Mouse (Mus musculus): Measurements from ENCODE around the gene Mta3.
A peak's percentile ranks its signal among the peaks of the same experiment; 100 is the strongest.

Gene Mta3

GRCm38 (mm10) chr17:83808476-83809098, 102.6 kb downstream of the Mta3 start:
- no peak for DNase-seq (ENCODE audit: low read depth, low spot score)

GRCm38 (mm10) chr17:83809197-83809829, 103.3 kb downstream of the Mta3 start:
- DNase-seq (ENCODE audit: low read depth, low spot score), result no peak

DNA sequence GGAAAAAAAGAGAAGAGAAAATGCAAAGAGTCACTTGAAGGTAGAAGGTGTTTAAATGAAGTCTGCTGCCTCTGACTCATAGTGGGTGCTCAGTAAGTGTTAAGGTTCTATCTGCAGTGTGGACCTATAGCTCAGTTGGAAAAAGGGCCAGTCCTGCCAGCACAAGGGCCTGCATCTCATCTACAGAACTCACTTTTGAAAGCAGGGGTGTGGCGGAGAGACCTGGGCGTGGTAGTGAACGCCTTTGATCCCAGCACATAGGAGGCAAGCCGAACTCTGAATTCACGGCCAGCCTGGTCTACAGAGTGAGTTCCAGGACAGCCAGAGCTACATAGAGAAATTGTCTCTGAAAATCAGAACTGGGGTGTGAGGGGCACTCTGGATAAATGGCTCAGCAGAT, 104.3 kb downstream of the Mta3 start:
- no peak for DNase-seq (ENCODE audit: low read depth, low spot score)

- DNase-seq (ENCODE audit: low read depth, low spot score), result no peak
Measured at GRCm38 (mm10) chr17:83812200-83812944, 106.4 kb downstream of the Mta3 start.

DNA sequence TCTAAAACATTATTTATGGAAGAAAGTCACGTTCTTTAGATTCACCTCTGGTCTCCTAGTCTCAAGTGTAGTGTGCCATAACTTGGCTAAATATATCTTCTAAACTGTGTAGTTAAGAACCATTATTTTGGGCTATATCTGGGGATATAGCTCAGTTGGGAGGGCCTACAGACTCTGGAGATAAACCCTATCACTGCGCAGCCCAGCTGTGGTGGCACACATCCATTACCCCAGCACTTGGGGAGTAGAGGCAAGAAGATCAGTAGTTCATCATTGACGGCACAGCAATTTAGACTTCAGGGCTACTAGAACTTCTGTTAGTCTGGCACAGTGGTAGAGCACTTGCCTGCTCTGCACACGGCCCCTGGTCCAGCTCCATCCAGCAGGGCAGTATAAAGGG, 107.1 kb downstream of the Mta3 start:
- no peak for DNase-seq (ENCODE audit: low read depth, low spot score)

- DNase-seq (ENCODE audit: low read depth, low spot score), result no peak
Measured at GRCm38 (mm10) chr17:83816996-83817395, 111.0 kb downstream of the Mta3 start.

GRCm38 (mm10) chr17:83819503-83819902, 113.5 kb downstream of the Mta3 start:
- no peak for DNase-seq (ENCODE audit: low read depth, low spot score)

GRCm38 (mm10) chr17:83820701-83821100, 114.7 kb downstream of the Mta3 start:
- no peak for DNase-seq (ENCODE audit: low read depth, low spot score)

- DNase-seq (ENCODE audit: low read depth, low spot score), result no peak
Measured at GRCm38 (mm10) chr17:83821876-83822275, 115.9 kb downstream of the Mta3 start.

- DNase-seq (ENCODE audit: low read depth, low spot score), result no peak
Measured at GRCm38 (mm10) chr17:83823835-83824234, 117.9 kb downstream of the Mta3 start.

GRCm38 (mm10) chr17:83829356-83829755, 123.4 kb downstream of the Mta3 start:
- no peak for DNase-seq (ENCODE audit: low read depth, low spot score)

GRCm38 (mm10) chr17:83830616-83831292, 124.8 kb downstream of the Mta3 start:
- DNase-seq (ENCODE audit: low read depth, low spot score), result no peak

GRCm38 (mm10) chr17:83834120-83834519, 128.2 kb downstream of the Mta3 start:
- no peak for DNase-seq (ENCODE audit: low read depth, low spot score)

DNA sequence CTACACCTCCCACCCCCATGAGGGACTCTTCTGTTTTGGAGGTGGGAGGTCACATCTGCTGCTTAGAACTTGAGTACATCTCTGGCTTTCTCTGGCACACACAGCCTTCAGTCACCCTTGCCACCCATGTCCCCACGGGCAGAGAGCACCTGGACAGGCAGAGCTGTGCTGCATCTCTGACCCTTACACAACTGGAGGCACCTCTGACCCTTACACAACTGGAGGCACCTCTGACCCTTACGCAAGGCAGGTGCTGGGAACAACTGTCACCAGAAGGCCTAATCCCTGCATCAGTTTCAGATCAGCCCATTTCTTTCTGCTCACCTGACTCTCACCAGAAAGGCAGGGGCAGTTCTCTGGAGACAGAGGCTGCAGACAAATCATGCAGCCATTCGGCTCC, 130.1 kb downstream of the Mta3 start:
- DNase-seq (ENCODE audit: low read depth, low spot score), result no peak

DNA sequence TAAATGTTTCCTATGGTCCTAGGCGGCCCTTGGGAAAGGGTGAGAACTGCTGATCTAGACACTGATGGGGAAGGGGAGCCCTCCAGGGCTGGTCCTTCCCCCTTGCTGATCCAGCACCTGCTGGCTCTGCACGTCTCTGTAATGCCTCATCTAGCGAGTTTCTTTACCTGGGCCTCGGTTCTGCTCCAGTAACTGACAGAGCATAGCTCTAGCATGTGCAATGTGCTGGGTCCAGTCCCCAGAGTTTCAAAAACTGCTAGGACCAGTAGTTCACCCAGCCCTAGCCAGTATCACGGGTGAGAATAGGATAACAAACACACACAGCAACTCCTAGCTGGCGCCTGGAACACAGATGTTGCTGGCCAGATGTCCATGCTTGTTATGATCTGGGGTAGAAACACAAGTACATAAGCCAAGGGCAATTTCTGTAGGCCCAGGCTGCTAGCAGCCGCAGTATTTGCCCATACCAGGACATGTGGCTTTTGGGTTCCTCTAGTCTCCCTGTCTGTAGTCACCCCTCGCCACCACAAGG, 131.8 kb downstream of the Mta3 start:
- DNase-seq (ENCODE audit: low read depth, low spot score), result no peak

DNA sequence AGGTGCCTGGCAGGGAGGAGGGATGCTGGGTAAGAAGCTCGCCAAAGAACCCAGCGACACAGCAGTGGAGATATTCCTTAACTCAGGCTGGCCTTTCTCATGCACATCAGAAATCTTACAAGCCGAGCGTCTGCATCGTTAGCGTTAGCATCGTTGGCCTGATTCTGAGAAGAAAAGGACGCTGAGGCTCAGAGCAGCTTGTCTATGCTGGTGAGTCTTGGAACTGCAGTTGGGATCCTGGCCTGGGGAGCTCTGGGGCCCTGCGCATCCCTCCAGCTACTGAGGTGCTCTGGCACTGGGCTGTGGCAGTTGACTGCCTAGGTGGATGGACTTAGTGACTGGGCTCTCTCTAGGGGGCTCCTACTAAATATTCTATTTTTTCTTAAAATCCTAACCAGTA, 133.2 kb downstream of the Mta3 start:
- no peak for DNase-seq (ENCODE audit: low read depth, low spot score)

DNA sequence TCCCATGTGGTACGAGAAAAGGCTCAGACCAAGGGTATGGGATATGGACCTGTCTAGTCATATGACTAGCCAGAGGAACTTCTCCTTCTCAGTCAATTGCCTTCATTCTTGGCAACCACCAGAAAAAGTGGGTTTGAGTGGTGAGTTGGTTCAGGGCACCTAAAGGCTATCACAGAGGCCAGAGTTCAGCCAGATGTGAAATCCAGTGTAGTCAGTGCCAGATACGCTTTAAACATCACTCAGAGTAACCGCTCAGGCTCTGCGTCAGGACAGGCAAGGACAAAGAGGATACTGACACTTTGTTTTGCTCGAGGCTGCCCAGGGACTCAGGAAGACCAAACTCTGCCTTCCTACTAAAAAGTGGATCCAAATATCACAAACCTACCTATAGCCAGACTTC, 135.0 kb downstream of the Mta3 start:
- DNase-seq (ENCODE audit: low read depth, low spot score), result no peak

- DNase-seq (ENCODE audit: low read depth, low spot score), result no peak
Measured at GRCm38 (mm10) chr17:83843780-83844179, 137.8 kb downstream of the Mta3 start.

DNA sequence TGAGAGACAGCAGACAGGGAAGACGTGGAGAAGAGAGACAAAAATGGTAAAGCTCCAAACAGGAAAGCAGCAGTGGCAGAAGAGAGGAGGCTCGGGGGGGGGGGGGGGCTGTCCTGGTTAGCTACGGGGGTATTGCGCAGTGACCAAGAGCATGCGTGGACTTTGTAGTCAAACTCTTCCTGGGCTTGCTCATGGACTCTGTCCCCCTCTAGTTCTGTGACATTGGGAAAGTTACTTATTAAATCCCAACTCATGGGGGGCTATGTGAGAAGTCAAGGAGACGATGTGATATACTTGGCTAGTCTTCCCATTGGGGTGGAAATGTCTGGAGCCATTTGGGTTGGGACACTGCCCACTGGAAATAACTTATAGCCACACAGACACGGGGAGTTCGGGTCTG, 139.6 kb downstream of the Mta3 start:
- no peak for DNase-seq (ENCODE audit: low read depth, low spot score)

- peak; percentile 52 for DNase-seq (ENCODE audit: low read depth, low spot score)
Measured at GRCm38 (mm10) chr17:83846301-83847021, 140.5 kb downstream of the Mta3 start.

DNA sequence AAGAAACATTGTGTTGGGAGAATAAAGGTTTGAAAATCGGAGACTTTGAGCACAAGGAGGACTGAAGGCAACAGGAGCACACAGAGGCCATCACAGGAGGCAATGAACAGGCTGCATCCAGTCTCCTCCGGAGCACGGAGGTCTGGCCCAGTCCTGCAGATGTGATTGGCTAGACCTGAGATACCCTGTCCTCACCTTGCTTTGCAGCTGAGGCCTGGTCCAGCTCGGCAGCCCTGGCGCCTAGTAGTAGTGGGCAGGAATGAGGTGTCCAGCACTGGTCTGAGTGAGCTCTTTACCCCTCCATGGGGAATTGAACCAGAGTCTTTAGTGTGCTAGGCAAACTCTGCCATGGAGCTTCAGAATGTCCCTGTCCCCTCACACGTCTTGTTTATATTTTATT, 141.1 kb downstream of the Mta3 start:
- no peak for DNase-seq (ENCODE audit: low read depth, low spot score)
